27 mouse cellular contexts compared by ENCODE assay signal in the genomic region with DNA sequence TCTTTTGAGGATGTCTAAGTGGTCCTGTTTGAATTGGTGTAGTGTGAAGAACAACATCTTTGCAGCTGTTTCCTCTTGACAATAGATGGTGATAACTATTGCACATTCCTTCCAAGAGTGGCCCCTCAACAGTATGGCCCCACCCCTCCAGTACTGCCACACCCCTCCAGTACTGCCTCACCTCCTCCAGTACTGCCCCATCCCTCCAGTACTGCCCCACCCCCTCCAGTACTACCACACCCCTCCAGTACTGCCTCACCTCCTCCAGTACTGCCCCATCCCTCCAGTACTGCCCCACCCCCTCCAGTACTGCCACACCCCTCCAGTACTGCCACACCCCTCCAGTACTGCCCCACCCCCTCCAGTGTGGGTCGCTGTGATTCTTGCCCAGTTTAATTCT. TPM values are rescaled to one million over a fixed set of nuclear protein-coding genes. Genes with fewer than 3 reads are reported as not detected.
A peak's percentile ranks its signal among the peaks of the same experiment; 100 is the strongest.
DNase-seq lines count a peak whose midpoint lies in the region; ATAC-seq and TF ChIP-seq lines count a peak whose summit lies in the region.
"Had no signal": no experiment of that assay in that cellular context is flagged by ENCODE, and none has a peak within 500 bp of the region (broad histone marks: within the 10 kb centered on the region; RNA-seq: fewer than 3 reads in every experiment).

No protein-coding gene starts in this region.

- no peak for TF ChIP-seq CTCF in liver, postnatal 0 days (IDR thresholded peaks at IDR 0.05; ENCODE audit: low read depth)
- no peak for TF ChIP-seq CTCF in liver, embryonic 14.5 days (IDR thresholded peaks at IDR 0.05; ENCODE audit: low read depth)
- no peak for TF ChIP-seq CTCF in stomach, postnatal 0 days (IDR thresholded peaks at IDR 0.05; ENCODE audit: low read depth)

- peak; percentile 77 for ATAC-seq in liver, embryonic 12.5 days
- ATAC-seq in liver, postnatal 0 days, result no peak
- ATAC-seq in liver, embryonic 14.5 days (ENCODE audit: insufficient read depth), result peak; percentile 26; the same call in 1 of the 2 replicates
- 0 out of 2 replicates have a peak, but pooled peaks have one; percentile 60 for ATAC-seq in stomach, postnatal 0 days (ENCODE audit: low FRiP score, low TSS enrichment)
- ATAC-seq: activated CD4-positive, CD25-positive, alpha-beta regulatory T cell, adult 4 months; forebrain, postnatal 0 days; hindbrain, embryonic 16.5 days had no signal

- no peaks in the 10 kb centered on the region; the same call in 1 of the 2 replicates for H3K4me1 ChIP-seq in liver, embryonic 12.5 days
- no peaks in the 10 kb centered on the region for H3K4me1 ChIP-seq in liver, postnatal 0 days (ENCODE audit: insufficient read depth)
- no peaks in the 10 kb centered on the region; a peak in 1 of 4 replicates for H3K4me1 ChIP-seq in liver, embryonic 14.5 days (replicated peaks; ENCODE audit: control insufficient read depth in 2 of 2, insufficient read depth in 2 of 2, low read length in 1 of 2)
- no peaks in the 10 kb centered on the region for H3K4me1 ChIP-seq in stomach, postnatal 0 days (replicated peaks; ENCODE audit: control insufficient read depth, insufficient read depth)
- H3K4me1 ChIP-seq: embryonic facial prominence, embryonic 10.5 days; embryonic facial prominence, embryonic 15.5 days; forebrain, embryonic 12.5 days; heart, embryonic 10.5 days; heart, embryonic 15.5 days had no signal

- 45% methylated on average over 1 of the region's 1 CpGs for WGBS in liver, embryonic 12.5 days (ENCODE audit: insufficient replicate concordance)
- WGBS in liver, postnatal 0 days (ENCODE audit: insufficient replicate concordance), result 48% methylated on average over 1 of the region's 1 CpGs
- WGBS in liver, embryonic 14.5 days (ENCODE audit: insufficient replicate concordance), result 48% methylated on average over 1 of the region's 1 CpGs
- 32% methylated on average over 1 of the region's 1 CpGs for WGBS in stomach, postnatal 0 days

- H3K9me3 ChIP-seq in liver, embryonic 12.5 days (replicated peaks), result no peaks in the 10 kb centered on the region
- no peaks in the 10 kb centered on the region for H3K9me3 ChIP-seq in liver, postnatal 0 days (ENCODE audit: low read length)
- no peaks in the 10 kb centered on the region for H3K9me3 ChIP-seq in liver, embryonic 14.5 days (ENCODE audit: control insufficient read depth, low read length)
- no peaks in the 10 kb centered on the region for H3K9me3 ChIP-seq in stomach, postnatal 0 days (ENCODE audit: control insufficient read depth, low read length)
- H3K9me3 ChIP-seq: embryonic facial prominence, embryonic 10.5 days; embryonic facial prominence, embryonic 15.5 days; forebrain, embryonic 12.5 days; heart, embryonic 10.5 days; heart, embryonic 15.5 days had no signal

- no peak overlapping the region for H3K9ac ChIP-seq in liver, embryonic 12.5 days
- H3K9ac ChIP-seq in liver, postnatal 0 days (replicated peaks), result no peak overlapping the region
- H3K9ac ChIP-seq in liver, embryonic 14.5 days (replicated peaks), result no peak overlapping the region
- no peak overlapping the region for H3K9ac ChIP-seq in stomach, postnatal 0 days (ENCODE audit: low read length)
- H3K9ac ChIP-seq: embryonic facial prominence, embryonic 15.5 days; forebrain, embryonic 12.5 days; forebrain, postnatal 0 days; heart, embryonic 15.5 days had no signal

- no peak for TF ChIP-seq EP300 in liver, postnatal 0 days (IDR thresholded peaks at IDR 0.05; ENCODE audit: low read depth)
- no peak for TF ChIP-seq EP300 in liver, embryonic 14.5 days (IDR thresholded peaks at IDR 0.05; ENCODE audit: low read depth)
- TF ChIP-seq EP300 in stomach, postnatal 0 days (optimal IDR thresholded peaks at IDR 0.05), result no peak

- H3K4me3 ChIP-seq in liver, embryonic 12.5 days, result no peak overlapping the region
- no peak overlapping the region for H3K4me3 ChIP-seq in liver, postnatal 0 days (ENCODE audit: low read depth, low read length)
- H3K4me3 ChIP-seq in liver, embryonic 14.5 days (ENCODE audit: insufficient read depth in 1 of 2, low read depth in 2 of 2, low read length in 2 of 2), result no peak overlapping the region
- H3K4me3 ChIP-seq in stomach, postnatal 0 days (ENCODE audit: low read depth, low read length), result no peak overlapping the region
- H3K4me3 ChIP-seq: embryonic facial prominence, embryonic 10.5 days; embryonic facial prominence, embryonic 15.5 days; forebrain, embryonic 12.5 days; heart, embryonic 10.5 days; heart, embryonic 15.5 days had no signal

- H3K27ac ChIP-seq in liver, embryonic 12.5 days, result no peak overlapping the region
- no peak overlapping the region for H3K27ac ChIP-seq in liver, postnatal 0 days (ENCODE audit: low read depth)
- H3K27ac ChIP-seq in liver, embryonic 14.5 days, result no peak overlapping the region
- no peak overlapping the region for H3K27ac ChIP-seq in stomach, postnatal 0 days (replicated peaks)
- H3K27ac ChIP-seq: embryonic facial prominence, embryonic 10.5 days; embryonic facial prominence, embryonic 15.5 days; forebrain, embryonic 12.5 days; heart, embryonic 10.5 days; heart, embryonic 15.5 days had no signal

- H3K36me3 ChIP-seq in liver, embryonic 12.5 days, result no peaks in the 10 kb centered on the region
- H3K36me3 ChIP-seq in liver, postnatal 0 days (replicated peaks; ENCODE audit: insufficient read depth, low read length), result no peaks in the 10 kb centered on the region
- H3K36me3 ChIP-seq in liver, embryonic 14.5 days (replicated peaks; ENCODE audit: control insufficient read depth, insufficient read depth, low read depth), result no peaks in the 10 kb centered on the region
- no peaks in the 10 kb centered on the region for H3K36me3 ChIP-seq in stomach, postnatal 0 days (ENCODE audit: control insufficient read depth, insufficient read depth, low read length)
- H3K36me3 ChIP-seq: embryonic facial prominence, embryonic 10.5 days; embryonic facial prominence, embryonic 15.5 days; forebrain, embryonic 12.5 days; heart, embryonic 10.5 days; heart, embryonic 15.5 days had no signal

- H3K4me2 ChIP-seq in liver, embryonic 12.5 days, result no peak overlapping the region
- H3K4me2 ChIP-seq in liver, postnatal 0 days (ENCODE audit: low read depth, low read length), result no peak overlapping the region
- H3K4me2 ChIP-seq in liver, embryonic 14.5 days (ENCODE audit: low read depth), result no peak overlapping the region
- no peak overlapping the region for H3K4me2 ChIP-seq in stomach, postnatal 0 days (replicated peaks; ENCODE audit: low read depth)
- H3K4me2 ChIP-seq: embryonic facial prominence, embryonic 15.5 days; forebrain, embryonic 12.5 days; heart, embryonic 15.5 days had no signal

- H3K27me3 ChIP-seq in liver, embryonic 12.5 days (replicated peaks), result no peaks in the 10 kb centered on the region
- H3K27me3 ChIP-seq in liver, postnatal 0 days (ENCODE audit: insufficient read depth, low read length), result no peaks in the 10 kb centered on the region
- H3K27me3 ChIP-seq in liver, embryonic 14.5 days (ENCODE audit: control insufficient read depth, insufficient read depth, low read length), result no peaks in the 10 kb centered on the region
- no peaks in the 10 kb centered on the region for H3K27me3 ChIP-seq in stomach, postnatal 0 days (ENCODE audit: control insufficient read depth, insufficient read depth, low read length)
- H3K27me3 ChIP-seq: embryonic facial prominence, embryonic 15.5 days; forebrain, embryonic 12.5 days; heart, embryonic 15.5 days had no signal

- no peak for DNase-seq in liver, postnatal 0 days
- peak; percentile 75 for DNase-seq in ZHBTc4 (ENCODE audit: low read depth, low spot score)
- DNase-seq in liver, embryonic 14.5 days (ENCODE audit: low read depth in 3 of 3, low spot score in 3 of 3), result no peak
- no peak for DNase-seq in stomach, postnatal 0 days (ENCODE audit: low spot score)
- DNase-seq in kidney, postnatal 14 days, result no peak
- no peak for DNase-seq in urinary bladder, adult 18-20 months (ENCODE audit: low spot score in 2 of 2)
- DNase-seq: adrenal gland, adult 2 months; cerebellum, adult 2 months; cerebellum, postnatal 14 days; forebrain, postnatal 0 days; gastrocnemius, postnatal 14 days; heart, adult 11 months; kidney, adult 9 months; kidney, postnatal 10 days; left cerebral cortex, postnatal 4 days; lung, adult 18-20 months; midbrain, embryonic 14.5 days; right cerebral cortex, postnatal 4 days; thymus, postnatal 4 days had no signal

RNA-seq across cellular contexts. Expression of a gene that starts 43.8 kb away (rescaled TPM):
- polyA plus RNA-seq in liver, embryonic 12.5 days (2016; fragmentation: Nextera tagmentation; extraction: Ambion mirVana), result 571 and 617 TPM in 2 replicates
- polyA plus RNA-seq in liver, postnatal 0 days (2015; fragmentation: Nextera tagmentation; extraction: Ambion mirVana), result 320 and 328 TPM in 2 replicates
- polyA plus RNA-seq in liver, embryonic 14.5 days (2012; rRNA removed), result 27.9 and 131 TPM in 2 replicates
- 185 and 210 TPM in 2 replicates for polyA plus RNA-seq in liver, embryonic 14.5 days (2014; fragmentation: Nextera tagmentation; extraction: Ambion mirVana)
- polyA plus RNA-seq in stomach, postnatal 0 days (2015; fragmentation: Nextera tagmentation; extraction: Ambion mirVana), result 1,323 and 1,685 TPM in 2 replicates
